Mouse (Mus musculus) testis, postnatal 14 days (tissue): ENCODE results near the gene Siah1a.

Source experiments
- DNase-seq: peaks from one replicate; pipeline ENCODE4 v3.0.0; 2021; ENCODE audit warnings: low spot score

Siah1a gene

DNA sequence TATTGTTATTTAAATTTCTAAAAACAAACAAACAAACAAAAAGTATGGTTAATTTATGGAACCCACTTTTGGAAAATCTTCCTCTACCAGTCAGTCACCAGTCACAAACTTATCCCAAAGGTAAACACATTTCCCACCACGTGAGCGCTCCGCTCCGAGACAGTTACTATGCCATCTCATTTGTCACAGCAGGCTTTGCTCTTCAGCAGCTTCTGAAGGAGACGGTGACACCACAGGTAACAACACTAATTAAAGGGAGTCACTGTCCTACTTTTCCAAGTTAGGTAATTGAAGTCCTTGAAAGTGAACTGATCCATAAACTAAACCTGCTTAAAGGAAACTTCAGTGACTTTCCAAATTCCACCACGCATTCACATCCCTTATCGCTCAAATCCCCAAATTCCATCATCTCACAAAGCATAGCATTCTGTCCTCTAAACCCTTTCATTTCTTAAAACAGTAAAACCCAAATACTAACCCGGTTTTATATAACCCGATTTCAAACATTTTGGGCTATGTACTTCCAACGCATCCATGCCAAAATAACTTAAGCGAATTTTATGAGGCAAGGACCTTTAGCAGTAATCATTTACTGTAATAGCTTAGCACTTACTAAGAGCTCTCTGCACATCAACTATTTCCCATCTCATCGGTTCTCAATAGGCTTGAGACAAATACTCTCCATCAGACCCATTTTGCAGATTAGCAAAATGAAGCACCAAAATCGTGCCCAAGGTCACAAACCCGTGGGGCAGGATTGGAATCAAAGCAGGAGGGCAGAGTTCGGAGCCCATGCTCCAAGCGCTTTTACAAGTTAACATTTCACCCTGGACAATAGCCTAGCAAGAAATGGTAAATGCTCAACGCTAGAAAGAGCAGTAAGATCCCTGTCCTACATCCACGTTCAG is 1.2 kb downstream of the Siah1a start:
- DNase-seq = no peak

DNA sequence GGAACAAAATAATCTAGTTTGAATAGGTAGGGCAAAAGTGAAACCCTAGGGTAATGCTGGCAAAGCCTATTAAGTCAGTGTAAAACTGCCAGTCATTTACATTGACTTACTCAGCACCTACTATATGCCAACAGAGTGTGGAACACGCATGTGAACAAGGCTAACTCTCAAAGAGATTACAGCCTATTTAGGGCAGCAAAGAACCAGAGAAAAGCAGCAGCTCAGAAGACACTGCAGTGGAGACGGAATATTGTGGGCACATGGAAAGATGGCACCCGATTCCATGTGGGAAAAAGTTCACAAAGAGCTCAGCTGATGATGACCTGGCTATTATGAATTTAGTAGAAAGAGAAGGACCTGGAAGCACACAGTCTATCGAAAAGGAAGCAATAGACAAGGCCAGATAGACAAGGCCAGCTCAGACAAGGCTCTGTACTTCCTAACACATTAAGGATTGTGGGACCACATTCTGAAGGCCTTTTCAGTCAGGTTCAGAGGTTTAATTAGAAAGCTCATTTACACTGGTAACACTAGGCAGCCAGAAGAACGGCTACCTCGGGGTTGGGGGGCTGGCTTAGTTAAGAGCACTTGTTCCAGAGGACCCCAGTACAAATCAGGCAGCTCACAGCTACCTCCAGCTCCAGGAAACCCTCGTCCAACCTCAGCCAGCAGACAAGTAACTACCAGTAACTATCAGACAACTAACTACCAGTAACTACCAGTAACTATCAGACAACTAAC is 3.0 kb downstream of the Siah1a start:
- DNase-seq = no peak

DNA sequence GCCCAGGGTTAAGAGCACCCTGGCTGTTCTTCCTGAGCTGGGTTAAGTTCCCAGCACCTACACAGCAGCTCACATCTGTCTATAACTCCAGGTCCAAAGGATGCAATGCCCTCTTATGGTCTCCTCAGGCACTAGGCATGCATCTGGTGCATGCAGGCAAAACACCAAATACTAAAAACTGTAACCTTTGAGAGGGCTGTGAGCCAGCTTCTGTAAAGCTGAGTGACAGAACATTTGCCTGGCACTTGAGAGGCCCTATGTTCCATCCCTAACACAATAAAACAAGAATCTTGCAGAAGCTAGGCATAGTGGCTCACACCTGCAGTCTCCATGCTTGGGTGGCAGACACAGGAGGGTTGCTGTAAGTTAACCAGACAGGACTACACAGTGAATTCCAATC is 4.1 kb downstream of the Siah1a start:
- DNase-seq = no peak

DNA sequence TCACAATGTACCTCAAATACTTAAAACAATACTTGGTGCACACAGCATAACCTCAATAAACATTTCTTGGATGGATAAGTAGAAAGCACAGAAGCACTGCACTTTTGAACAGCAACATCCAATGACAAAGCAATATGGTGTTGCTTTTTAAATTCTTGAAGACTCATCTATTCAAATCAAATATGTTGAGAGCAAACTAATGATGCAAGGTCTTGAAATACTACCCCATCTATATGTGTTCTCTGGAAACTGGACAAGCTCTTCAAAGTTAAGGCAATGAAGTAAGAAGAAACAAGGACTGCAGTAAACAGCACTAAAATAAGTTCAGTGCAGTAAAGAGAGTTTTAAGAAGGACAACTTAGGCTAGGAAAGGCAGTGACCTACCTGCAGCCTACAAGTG is 4.8 kb downstream of the Siah1a start:
- no peak for DNase-seq

DNA sequence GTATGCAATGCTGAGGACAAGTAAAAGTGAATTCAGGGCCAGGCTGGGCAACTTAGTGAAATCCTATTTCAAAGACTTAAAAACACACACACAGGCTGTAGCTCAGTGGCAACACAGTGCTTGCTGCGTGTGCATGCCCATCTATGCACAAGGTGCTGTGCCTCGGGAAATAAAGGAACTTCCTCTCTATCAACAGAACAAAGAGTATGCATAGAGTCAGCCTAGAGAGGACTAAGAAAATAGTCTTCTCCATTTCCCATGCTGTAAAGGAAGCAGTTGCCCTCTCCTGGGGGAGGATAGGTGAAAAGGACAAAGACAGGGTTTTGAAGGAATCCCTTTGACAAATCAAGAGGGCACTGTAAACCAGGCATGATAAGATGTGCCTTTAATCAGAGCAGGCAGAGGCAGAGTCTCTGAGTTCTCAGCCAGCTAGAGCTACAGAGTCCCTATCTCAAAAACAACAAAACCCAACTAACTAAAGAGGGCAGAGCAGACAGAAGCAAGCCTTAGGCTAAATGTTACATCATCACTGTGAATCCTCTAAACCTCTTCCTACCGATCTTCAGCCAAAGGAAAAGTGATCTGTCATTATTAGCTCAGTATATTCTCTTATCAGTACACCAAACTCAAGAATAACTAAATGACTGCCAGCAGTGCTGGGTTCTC is 10.2 kb downstream of the Siah1a start:
- no peak for DNase-seq

DNA sequence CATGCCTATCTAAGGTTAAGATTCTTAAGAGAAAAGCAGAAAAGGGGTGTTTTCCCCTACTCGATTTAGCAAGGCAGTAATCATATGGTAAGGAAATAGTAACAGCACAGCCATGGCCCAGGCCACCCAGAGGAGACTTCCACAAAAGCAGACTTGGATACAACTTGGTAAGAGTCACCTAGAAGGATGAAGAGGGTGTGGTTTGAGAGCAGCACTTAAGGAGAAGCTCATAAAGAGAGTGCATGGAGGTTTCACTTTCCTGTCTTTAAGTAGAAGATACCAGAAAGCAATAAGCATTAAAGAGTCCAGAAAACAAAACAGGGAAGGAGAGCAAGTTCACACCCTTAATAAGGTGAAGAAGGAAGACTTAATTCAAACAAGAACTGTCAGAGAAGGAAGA is 10.8 kb downstream of the Siah1a start:
- DNase-seq = no peak

DNA sequence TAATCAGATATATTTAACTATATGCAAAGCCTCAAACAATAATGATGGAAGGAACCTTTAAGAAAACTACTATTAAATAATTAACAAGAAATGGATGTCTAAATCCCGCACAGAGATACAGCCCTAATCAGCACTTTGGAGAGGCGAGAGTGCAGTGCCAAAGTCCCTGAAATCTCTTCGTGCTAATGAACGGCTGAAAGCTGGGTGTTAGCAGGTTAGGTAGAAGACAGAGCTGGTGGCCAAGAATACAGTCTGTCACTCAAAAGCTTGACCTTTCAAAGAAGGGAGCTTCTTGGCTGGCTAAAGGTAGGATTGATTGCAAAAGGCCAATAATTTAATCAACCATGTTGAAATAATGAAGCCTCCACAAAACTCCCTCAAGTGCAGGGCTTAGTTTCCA is 11.6 kb downstream of the Siah1a start:
- DNase-seq = no peak

DNA sequence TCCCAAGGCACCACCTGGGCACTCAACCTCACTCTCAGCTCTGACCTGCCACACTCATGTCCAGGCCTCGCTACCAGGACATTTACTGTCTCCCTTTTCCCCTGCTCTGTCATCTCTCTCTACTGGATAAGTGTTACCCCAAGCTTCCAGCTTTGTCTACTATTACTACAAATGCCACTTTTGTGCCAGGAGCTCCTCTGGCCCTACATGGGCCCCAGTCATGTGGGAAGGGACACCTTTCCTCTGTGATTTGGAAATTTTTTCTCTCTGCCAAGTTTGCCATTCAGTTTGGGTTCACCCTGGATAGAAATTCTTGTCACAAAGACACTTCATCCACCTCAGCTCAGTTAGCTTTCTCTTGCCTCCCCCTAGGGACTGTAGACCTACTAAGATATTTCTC is 14.9 kb downstream of the Siah1a start:
- no peak for DNase-seq

DNA sequence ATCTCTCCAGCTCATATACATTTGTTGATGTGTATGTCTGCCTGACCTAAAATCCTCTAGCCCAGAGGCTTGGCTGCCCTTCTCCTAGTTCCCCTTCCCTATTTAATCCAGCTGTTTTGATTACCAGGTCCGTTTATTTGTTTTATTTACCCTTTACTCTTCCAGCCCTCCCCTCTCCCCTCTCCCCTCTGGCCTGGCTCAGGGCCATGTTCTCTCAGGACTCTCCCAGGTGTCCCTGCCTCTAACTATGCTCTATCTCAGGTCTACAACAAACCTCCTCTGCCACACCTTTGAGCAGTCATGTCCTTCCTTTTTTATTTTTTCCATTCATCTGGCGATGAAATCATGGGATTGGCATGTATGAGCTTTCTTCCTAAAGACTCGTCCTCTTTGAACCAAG is 15.4 kb downstream of the Siah1a start:
- no peak for DNase-seq

DNA sequence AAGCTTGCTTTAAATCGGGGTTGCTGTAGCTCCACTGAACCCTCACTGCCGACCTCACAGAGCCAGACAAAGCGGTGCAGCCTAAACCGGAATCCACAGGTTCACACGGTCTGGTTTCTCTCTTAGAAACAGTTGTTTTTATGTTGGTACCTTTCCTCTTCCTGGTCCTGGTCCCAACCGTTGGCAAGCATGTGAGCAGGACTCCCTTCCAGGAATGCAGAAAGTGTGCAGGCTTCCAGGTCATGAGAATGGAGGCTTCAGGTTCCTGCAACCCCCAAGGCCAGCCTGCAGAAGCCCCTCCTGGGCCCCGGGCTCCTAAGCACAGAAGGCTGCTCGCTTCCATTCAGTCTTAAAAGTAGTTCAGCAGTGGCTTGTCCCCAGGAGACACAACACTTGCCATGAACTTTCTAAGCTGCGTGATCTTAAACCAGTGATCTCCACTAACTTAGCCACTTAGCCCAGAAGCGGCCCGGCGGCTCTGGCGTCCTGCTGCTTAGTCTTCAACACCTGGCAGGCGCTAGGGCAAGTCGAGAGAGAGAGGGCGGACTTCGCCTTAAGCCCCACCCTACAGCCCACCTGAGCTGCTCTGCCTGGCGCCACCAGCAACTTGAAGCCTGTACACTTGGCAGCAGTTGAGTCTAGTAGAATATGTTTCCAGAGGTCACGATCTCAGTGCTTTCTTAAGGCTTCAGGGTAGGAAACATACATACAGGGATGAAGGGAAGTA is 17.3 kb downstream of the Siah1a start:
- DNase-seq = no peak

DNA sequence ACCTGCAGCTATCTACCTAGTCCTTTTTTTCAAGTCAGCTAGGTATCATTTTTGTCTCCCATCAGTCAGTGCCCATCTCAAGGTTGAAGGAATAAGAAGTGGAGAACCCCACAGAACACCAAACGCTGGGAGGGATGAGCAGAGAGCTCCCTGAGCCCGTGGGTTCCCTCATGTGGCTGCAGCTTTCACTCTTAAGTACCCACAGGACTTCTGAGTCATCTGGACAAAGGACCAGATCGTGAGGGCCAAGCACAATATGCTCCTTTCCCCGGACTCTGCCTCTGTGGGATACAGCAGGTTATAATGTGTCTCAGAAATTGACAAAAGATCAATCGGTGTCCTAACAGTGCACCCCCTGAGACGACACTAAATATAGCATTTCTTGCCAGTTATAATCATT is 18.8 kb downstream of the Siah1a start:
- DNase-seq = no peak

DNA sequence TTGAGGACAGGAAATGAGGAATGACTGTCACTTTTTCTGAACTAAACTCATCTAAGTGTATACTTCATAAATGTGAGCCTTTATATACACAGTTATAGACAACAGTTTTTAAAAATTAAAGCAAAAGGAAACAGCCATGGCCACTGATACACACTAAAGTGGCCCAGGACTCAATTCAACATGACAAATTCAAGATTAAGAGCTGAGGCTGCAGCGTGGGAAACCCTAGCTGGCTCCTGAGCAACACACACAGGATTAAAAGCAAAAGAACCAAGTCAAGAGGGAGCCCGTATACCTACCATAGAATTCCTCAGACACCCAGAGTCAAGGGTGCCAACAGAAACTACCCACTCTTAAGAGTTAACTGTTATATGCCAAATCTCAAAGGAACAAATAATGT is 24.2 kb downstream of the Siah1a start:
- no peak for DNase-seq

DNA sequence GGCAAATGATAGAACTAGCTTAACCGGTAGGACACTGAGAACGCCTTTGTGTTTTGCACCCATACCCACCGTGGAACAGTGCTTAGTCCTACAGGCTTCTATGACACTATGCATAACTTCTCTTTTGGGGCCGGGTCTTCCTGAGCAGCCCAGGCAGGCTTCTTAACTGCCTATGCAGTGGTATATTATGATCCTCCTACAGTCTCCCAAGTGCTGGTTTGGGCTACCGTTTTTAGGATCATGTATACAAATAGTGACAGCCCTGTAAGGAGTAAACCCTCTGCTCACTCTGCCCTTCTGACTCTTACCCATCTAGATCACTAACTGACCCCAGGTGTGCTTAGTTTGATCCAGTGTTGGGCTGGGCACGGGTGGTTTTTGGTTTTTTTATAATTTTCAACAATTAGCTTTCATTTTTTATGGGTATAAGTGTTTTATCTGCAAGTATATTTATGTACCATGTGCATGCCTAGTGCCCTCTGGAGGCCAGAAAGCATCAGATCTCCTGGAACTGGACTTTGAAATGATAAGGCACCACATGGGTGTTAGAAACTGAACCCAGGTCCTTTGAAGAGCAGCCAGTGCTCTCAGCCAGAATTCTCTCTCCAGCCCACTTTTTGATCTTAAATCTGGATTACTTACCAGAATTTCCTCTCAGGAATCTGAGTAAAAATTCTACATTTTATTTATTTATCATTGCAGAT is 24.8 kb downstream of the Siah1a start:
- DNase-seq = no peak

DNA sequence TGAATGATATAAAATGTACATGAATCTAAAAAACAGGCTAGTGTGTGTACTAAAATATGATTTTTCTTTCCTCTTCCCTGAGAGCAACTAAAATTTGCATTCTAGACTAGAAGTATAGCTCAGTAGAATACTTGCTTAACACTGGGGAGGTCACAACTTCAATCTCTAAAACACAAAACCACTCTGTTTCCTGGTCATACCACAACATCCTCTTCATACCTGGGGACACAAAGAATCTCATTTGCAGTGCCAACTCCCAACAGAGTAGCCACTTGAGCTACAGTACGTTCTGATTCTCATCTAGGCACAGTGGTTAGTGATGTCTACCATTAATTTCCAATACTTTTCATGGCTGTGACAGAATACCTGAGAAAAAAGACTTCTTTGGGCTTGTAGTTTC is 26.4 kb downstream of the Siah1a start:
- DNase-seq = no peak

DNA sequence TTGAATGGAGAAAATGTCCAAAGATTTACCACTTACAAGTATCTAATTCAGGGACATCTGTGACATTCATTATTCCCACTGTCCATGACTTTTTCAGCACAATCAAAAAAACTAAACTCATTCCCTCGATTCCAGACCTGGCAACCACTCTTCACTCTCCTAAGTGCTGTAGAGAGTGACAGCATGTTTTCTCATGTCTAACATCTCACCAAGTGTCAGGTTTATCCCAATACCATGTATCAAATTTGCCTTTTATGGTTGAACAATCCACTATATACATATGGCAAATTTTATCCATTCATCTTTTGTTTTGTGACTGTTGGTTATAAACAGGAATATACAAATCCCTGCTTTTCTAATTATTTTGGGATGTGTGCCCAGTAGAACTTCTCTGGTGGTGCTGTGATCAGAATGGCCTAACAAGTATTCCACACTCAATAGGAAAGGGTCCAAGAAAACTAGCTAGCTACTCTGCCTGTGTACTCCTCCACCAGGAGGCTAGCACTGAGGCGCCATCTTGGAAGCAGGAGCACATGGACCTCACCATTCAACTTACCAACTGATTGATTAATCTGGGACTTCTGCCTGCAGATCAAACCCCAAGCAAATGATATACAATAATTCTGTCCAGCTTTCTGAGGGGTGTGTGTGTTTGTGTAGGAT is 27.3 kb downstream of the Siah1a start:
- no peak for DNase-seq

DNA sequence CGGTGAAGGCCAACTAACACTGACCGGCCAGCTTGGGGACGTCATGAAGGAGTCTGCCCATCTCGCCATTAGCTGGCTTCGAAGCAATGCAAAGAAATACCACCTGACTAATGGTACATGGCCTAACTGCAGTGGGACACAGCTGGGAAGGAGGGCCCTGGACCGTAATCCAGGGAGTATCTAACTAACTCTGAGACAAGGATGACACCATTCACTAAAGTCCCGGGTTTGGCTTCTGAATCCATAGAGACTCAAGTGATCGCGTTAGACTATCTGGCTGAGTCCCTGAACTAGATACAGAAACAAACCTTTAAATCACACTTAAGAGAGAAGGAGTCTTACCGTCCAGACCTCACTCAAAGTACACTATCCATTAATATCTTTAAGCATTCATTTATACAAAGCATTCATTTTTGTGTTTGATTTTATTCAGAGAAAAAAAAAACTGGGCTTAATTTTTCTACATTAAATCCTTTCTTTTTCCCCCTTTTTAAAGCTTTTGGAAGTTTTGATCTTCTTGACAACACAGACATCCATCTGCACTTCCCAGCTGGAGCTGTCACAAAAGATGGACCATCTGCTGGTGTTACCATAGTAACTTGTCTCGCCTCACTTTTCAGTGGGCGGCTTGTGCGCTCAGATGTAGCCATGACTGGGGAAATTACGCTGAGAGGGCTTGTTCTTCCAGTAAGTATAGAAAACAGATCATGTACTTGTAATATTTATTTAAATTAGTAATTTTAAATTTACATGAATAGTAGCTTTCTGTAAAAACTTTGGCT is 32.1 kb downstream of the Siah1a start:
- no peak for DNase-seq

DNA sequence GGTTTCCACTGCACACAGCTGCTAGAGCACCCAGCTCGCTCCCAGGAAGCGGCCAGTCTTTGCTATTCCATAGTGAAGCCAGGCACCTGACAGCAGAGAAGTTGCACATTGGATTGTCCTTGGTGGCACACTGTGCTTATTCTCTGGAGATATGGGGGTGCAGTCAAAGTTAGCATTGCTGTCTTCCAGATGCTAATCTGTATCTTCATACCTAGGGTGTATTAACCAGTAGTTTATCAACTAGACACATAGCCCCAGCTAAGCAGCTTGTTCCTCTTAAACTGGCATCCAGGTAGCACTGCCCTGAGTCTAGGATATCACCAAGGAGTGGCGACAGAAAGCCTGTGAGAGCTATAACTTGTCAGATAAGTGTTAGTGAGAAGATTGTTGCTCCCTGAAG is 33.1 kb downstream of the Siah1a start:
- DNase-seq = no peak

DNA sequence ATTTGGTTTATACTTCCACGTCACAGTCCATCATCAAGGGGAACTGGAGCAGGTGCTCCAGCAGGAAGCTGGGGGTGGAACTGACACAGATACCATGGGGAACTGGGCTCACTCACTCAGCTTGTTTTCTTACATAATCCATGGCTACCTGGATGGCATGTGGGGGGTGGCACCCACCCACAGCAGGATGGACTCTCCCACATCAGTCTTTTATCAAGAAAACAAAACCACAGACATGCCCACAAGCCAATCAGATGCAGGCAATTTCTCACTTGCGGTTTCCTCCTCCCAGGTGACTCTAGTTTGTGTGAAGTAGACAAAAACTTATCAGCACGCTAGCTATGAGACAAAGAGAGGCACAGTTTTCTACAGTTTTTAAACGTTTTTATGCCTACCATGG is 37.9 kb downstream of the Siah1a start:
- DNase-seq = no peak

DNA sequence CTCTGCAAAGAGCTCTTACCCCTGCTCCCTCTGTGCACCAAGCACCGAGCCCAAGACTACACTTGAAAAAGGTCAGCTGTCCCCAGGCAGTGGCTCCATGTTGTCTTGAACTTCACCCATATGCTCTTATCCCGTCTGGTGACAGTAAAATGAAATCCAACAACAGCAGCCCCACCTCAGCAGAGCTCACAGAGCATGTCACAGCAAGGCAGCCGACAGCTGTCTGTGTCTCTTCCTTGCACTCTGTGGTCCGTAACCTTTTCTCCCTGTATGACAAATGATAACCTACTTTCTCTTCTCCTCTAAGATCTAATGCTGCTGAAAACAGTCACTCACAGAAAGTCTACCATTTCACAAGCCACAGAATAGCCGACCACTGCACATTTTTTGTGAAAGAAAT is 39.0 kb downstream of the Siah1a start:
- DNase-seq = no peak

DNA sequence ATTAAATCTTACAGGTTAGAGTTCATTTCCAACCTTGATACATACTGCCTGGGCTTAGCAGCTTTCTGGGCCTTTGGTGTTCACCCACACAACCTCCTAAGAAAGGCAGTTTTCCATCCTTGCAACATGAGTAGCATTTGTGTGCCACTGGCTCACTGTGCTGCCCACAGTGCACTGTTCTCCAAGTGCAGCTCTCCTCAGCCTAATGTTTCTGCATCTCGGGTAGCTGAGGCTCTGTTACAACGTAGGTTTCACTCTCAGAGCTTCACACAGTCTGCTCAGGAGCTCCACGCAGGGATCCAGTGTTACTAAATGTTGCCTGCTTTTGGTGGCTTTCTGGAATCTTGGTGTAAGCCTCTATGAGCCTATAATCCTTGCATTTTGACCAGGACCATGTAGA is 40.4 kb downstream of the Siah1a start:
- DNase-seq = no peak
